ENCODE assay signal across 8 mouse cellular contexts in the genomic region with DNA sequence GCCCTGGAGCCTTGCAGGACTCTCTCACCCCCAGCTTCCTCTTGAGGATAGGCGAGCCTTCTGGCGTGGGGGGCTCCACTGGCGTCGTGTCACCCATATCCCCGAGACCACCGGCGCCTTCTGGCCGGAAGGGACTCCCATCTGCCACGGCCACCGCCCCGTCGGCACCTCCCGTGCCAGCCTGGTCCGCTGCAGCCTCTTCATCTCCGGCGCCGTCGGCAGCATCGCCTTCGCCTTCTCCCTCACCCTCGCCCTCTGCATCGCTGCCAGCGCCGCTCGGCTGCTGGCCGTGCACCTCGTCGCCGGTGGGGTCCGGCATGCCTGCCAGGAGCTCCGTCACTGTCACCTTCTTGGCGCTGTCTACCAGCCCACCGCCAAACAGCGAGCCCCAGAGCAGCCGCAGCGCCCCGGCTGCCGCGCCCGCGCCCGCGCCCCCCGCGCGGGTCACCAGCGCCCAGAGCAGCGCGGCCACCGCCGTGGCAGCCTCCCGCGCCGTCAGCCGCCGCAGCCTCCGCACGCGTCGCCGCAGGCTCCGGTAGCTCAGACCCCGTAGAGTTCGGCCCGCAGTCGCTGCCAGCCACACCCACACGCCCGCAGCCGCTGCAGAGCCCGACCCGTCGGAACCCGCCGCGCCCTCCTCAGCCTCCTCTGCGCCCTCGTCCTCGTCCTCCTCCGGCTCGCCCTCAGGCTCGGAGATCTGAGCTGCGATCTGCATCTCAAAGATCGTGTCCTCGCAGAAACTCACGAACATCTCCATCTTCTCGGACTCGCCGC. TPM values are rescaled to one million over a fixed set of nuclear protein-coding genes. Genes with fewer than 3 reads are reported as not detected.
DNase-seq lines count a peak whose midpoint lies in the region; ATAC-seq lines count a peak whose summit lies in the region.

No protein-coding gene starts in this region.

- no peak overlapping the region for H3K27ac ChIP-seq in intestine, embryonic 15.5 days
- no peak overlapping the region for H3K27ac ChIP-seq in neural tube, embryonic 14.5 days (ENCODE audit: low read depth, low read length)

- ATAC-seq in intestine, embryonic 15.5 days, result no peak
- ATAC-seq in neural tube, embryonic 14.5 days (ENCODE audit: low read depth), result no peak

- H3K9ac ChIP-seq in intestine, embryonic 15.5 days, result peak overlapping the region; percentile 39
- H3K9ac ChIP-seq in neural tube, embryonic 14.5 days (replicated peaks; ENCODE audit: low read depth, low read length), result 0 out of 2 replicates have a peak overlapping the region, but pooled peaks have one; percentile 28

- no peaks in the 10 kb centered on the region for H3K36me3 ChIP-seq in intestine, embryonic 15.5 days
- H3K36me3 ChIP-seq in neural tube, embryonic 14.5 days (ENCODE audit: control insufficient read depth, insufficient read depth, low read length), result no peaks in the 10 kb centered on the region

- WGBS in intestine, embryonic 15.5 days, result 3% methylated on average over 88 of the region's 88 CpGs
- WGBS in neural tube, embryonic 14.5 days, result 4% methylated on average over 86 of the region's 88 CpGs

- H3K4me1 ChIP-seq in intestine, embryonic 15.5 days (replicated peaks), result peaks cover 7% of the 10 kb centered on the region
- H3K4me1 ChIP-seq in neural tube, embryonic 14.5 days (ENCODE audit: control insufficient read depth, insufficient read depth, low read length), result no peaks in the 10 kb centered on the region

- peak overlapping the region; percentile 85 for H3K4me2 ChIP-seq in intestine, embryonic 15.5 days (replicated peaks)
- peak overlapping the region; percentile 53 for H3K4me2 ChIP-seq in neural tube, embryonic 14.5 days (ENCODE audit: low read depth, low read length)

- H3K27me3 ChIP-seq in intestine, embryonic 15.5 days (replicated peaks), result peaks cover 31% of the 10 kb centered on the region
- peaks cover 25% of the 10 kb centered on the region for H3K27me3 ChIP-seq in neural tube, embryonic 14.5 days (ENCODE audit: control insufficient read depth, insufficient read depth, low read length)

- no peaks in the 10 kb centered on the region for H3K9me3 ChIP-seq in intestine, embryonic 15.5 days
- no peaks in the 10 kb centered on the region for H3K9me3 ChIP-seq in neural tube, embryonic 14.5 days (ENCODE audit: control insufficient read depth, low read length)

- H3K4me3 ChIP-seq in intestine, embryonic 15.5 days (replicated peaks), result peak overlapping the region; percentile 46
- H3K4me3 ChIP-seq in neural tube, embryonic 14.5 days (ENCODE audit: low read depth, low read length), result peak overlapping the region; percentile 32

- DNase-seq in kidney, postnatal 10 days, result peak; percentile 25
- DNase-seq in kidney, postnatal 14 days, result no peak
- peak; percentile 20 for DNase-seq in embryo, embryonic 11 days
- DNase-seq in cerebellum, adult 9-10 months, result no peak
- DNase-seq in layer of hippocampus, adult 8-10 months (ENCODE audit: low spot score in 2 of 2), result no peak
- DNase-seq in adrenal gland, adult 8-10 months, result no peak

RNA-seq across cellular contexts. Expression of a gene that starts 37.8 kb away (rescaled TPM):
- polyA plus RNA-seq in intestine, embryonic 15.5 days (2015; fragmentation: Nextera tagmentation; extraction: Ambion mirVana), result 6.3 and 7.7 TPM in 2 replicates
- polyA plus RNA-seq in neural tube, embryonic 14.5 days (2014; fragmentation: Nextera tagmentation; extraction: Ambion mirVana), result 7.3 and 7.8 TPM in 2 replicates
- total RNA-seq in layer of hippocampus, adult 8-10 months (2022), result 1 to 10 TPM; 1.3 to 3.5 (median 1.7) TPM
- total RNA-seq in adrenal gland, adult 8-10 months (2022), result 1 to 10 TPM; 1.4 to 3.9 (median 1.8) TPM

RNA-seq across cellular contexts. Expression of a gene that starts 38.0 kb away (rescaled TPM):
- polyA plus RNA-seq in intestine, embryonic 15.5 days (2015; fragmentation: Nextera tagmentation; extraction: Ambion mirVana), result 359 and 375 TPM in 2 replicates
- 316 and 346 TPM in 2 replicates for polyA plus RNA-seq in neural tube, embryonic 14.5 days (2014; fragmentation: Nextera tagmentation; extraction: Ambion mirVana)
- total RNA-seq in layer of hippocampus, adult 8-10 months (2022), result 100 to 1,000 TPM; 182 to 214 (median 197) TPM
- 100 to 1,000 TPM; 232 to 255 (median 240) TPM for total RNA-seq in adrenal gland, adult 8-10 months (2022)

RNA-seq across cellular contexts. Expression of a gene that starts 57.5 kb away (rescaled TPM):
- polyA plus RNA-seq in intestine, embryonic 15.5 days (2015; fragmentation: Nextera tagmentation; extraction: Ambion mirVana), result 340 and 361 TPM in 2 replicates
- 109 and 143 TPM in 2 replicates for polyA plus RNA-seq in neural tube, embryonic 14.5 days (2014; fragmentation: Nextera tagmentation; extraction: Ambion mirVana)
- 100 to 1,000 TPM; 136 to 138 (median 137) TPM for total RNA-seq in layer of hippocampus, adult 8-10 months (2022)
- 100 to 1,000 TPM; 184 to 285 (median 233) TPM for total RNA-seq in adrenal gland, adult 8-10 months (2022)

Comparison
In these comparisons a context has a peak if more than half of its experiments do, and no peak if none do; other contexts are left out.
1. DNase-seq: peak in kidney, postnatal 10 days (single experiment) and embryo, embryonic 11 days (single experiment); none in kidney, postnatal 14 days (single experiment), cerebellum, adult 9-10 months (single experiment), layer of hippocampus, adult 8-10 months (0 of 2) and adrenal gland, adult 8-10 months (single experiment).